Mouse (Mus musculus) kidney, adult 2 months (tissue): ENCODE measurements around the gene Cenpk. TPM values are rescaled to one million over a fixed set of nuclear protein-coding genes. Genes with fewer than 3 reads are reported as not detected.
A peak's percentile ranks its signal among the peaks of the same experiment; 100 is the strongest.
"Not testable (repeated sequence)": the region's sequence is repeated elsewhere in the genome, so short reads cannot be mapped to it uniquely, and the experiment has no call there.

Experiments used
- DNase-seq: peaks from one replicate; pipeline ENCODE4 v3.0.0; 2021
- H3K27ac ChIP-seq: fragments of 200-500 bp; 2 replicates; pipeline ENCODE4 v1.5.1; 2012; ENCODE audit warnings: low read depth, low read length, control low read depth, inconsistent platforms; ENCODE audit not compliant: insufficient read depth
- H3K27me3 ChIP-seq: fragments of 200-500 bp; replicated peaks from 2 replicates; pipeline ENCODE4 v1.6.1; 2012; ENCODE audit warnings: mild to moderate bottlenecking, moderate library complexity, low read length, inconsistent platforms; ENCODE audit not compliant: control insufficient read depth, insufficient read depth
- H3K36me3 ChIP-seq: fragments of 200-500 bp; 2 replicates; pipeline ENCODE4 v1.6.1; 2012; ENCODE audit warnings: mild to moderate bottlenecking, moderate library complexity, low read length, inconsistent platforms; ENCODE audit not compliant: control insufficient read depth, insufficient read depth
- H3K4me1 ChIP-seq: fragments of 200-500 bp; 2 replicates; pipeline ENCODE4 v1.6.1; 2011; ENCODE audit warnings: low read length; ENCODE audit not compliant: control insufficient read depth, insufficient read depth
- H3K4me3 ChIP-seq: fragments of 200-500 bp; 2 replicates; pipeline ENCODE4 v1.5.1; 2011; ENCODE audit warnings: mild to moderate bottlenecking, low read depth, low read length, control low read depth; ENCODE audit not compliant: insufficient read depth
- CTCF ChIP-seq: fragments of 200-500 bp; conservative IDR thresholded peaks from 2 replicates; pipeline ENCODE4 v1.5.1; 2011; ENCODE audit warnings: low read depth, mild to moderate bottlenecking, control low read depth, low read length, moderate library complexity, mixed read lengths; ENCODE audit not compliant: insufficient read depth, insufficient read length
- POLR2A ChIP-seq: fragments of 200-500 bp; IDR thresholded peaks from one replicate; pipeline ENCODE4 v1.6.1; 2011; ENCODE audit warnings: low read depth, low read length, control low read depth
- WGBS: fragments of 180-500 bp; shearing (Covaris S2); methylation state at CpG from one replicate; pipeline ENCODE4 v1.1.7; 2018; 5-methylcytosine and 5-hydroxymethylcytosine counted together
- polyA plus RNA-seq: library from polyadenylated mRNA; depleted of rRNA; stranded (reverse); fragments of >200 nt; gene quantifications from 2 replicates; pipeline ENCODE4 v1.2.3, GENCODE M21; 2012; rRNA removed

The Cenpk gene
- polyA plus RNA-seq, result 0.16 and 0.17 TPM in 2 replicates

- no peaks in the 10 kb centered on the region for H3K27me3 ChIP-seq
- peak; percentile 98 for DNase-seq
- WGBS, result under 1% methylated on average over 55 of the region's 55 CpGs
- H3K4me3 ChIP-seq, result peak within 1 kb of the TSS; percentile 90
- peaks cover 3% of the 10 kb centered on the region; the same call in 1 of the 2 replicates for H3K4me1 ChIP-seq
- TF ChIP-seq CTCF (no peak), POLR2A (peak; percentile 88)
- peaks cover 1% of the 10 kb centered on the region; the same call in 1 of the 2 replicates for H3K36me3 ChIP-seq
- H3K27ac ChIP-seq, result peak within 1 kb of the TSS; percentile 88
Observed at GRCm38 (mm10) chr13:104228384-104229066, at the start of gene Cenpk, which contains the start of gene Ppwd1. Cenpk (plus strand) TSS chr13:104228611. Ppwd1 (minus strand) TSS chr13:104228843.

DNA sequence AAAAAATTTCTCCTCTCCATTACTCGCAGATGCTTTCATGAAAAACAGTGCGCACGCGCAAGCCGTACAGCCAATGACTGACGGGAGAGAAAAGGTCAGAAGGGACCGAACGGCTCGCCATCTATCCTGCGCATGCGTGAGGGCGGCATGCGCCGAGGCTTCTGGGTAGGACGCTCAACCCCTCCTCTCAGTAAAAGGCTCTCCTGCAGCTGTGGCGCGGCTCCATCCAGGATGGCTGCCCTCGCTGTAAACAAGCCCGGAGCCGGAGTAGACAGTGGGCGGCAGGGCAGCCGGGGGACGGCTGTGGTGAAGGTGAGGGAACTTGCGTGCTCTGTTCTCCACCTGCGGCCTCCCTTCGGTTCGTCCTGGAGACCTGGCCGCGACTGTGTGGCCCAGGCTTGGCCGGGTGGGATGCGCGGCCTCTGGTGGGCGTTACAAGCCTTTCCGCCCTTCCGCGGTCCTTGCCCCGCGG lies 49.7 kb upstream of the Cenpk start, which contains the start of gene Trim23:
Gene Trim23, plus strand, starts transcription at position 148 of the 472 bp plus-strand sequence.
- no peak for TF ChIP-seq CTCF
- TF ChIP-seq POLR2A, result peak; percentile 81
- Histone ChIP-seq H3K4me1 (peaks cover 2% of the 10 kb centered on the region; the same call in 1 of the 2 replicates), H3K36me3 (no peaks in the 10 kb centered on the region), H3K27me3 (no peaks in the 10 kb centered on the region), H3K27ac (peak within 1 kb of the TSS; percentile 67), H3K4me3 (peak within 1 kb of the TSS; percentile 96)
- WGBS, result under 1% methylated on average over 38 of the region's 38 CpGs
- peak; percentile 99 for DNase-seq

DNA sequence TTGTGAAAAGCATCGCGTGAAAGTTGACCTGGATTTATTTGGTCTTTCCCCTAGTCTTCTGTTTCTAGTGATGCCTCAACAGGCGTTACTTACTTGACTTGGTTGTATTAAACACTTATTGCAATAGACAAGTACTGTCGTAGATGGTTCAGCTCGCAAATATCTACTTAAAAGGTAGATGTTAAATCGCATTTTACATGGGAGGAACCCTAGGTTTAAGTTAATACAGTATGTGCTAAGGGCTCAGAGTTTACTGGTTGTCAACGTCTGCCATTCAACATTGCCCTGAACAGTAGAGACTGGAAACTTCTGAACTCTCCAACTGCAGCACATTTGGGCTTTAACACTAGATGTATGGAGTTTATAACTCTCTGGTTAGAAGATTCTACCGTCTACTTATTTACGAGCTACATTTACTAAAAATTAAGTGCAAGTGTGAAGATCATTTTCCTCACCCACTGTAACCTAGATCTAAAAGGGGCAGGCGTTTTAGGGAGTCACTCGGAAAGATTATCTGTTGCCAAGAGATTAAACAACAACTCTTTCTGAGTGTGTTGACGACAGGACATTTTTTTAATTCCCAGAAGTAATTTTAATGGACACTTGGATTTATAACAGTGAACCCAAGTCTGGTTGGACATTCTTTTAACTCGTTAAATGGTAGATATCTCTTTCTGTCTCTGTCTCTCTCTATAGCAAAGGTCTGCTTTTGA lies 49.1 kb upstream of the Cenpk start:
- peak; percentile 23 for DNase-seq
- H3K4me3 ChIP-seq, result peak overlapping the region; percentile 96
- WGBS, result 6% methylated on average over 13 of the region's 13 CpGs
- H3K27ac ChIP-seq, result peak overlapping the region; percentile 67
- H3K27me3 ChIP-seq, result no peaks in the 10 kb centered on the region
- no peaks in the 10 kb centered on the region for H3K36me3 ChIP-seq
- TF ChIP-seq POLR2A (no peak), CTCF (no peak)
- peaks cover 2% of the 10 kb centered on the region; the same call in 1 of the 2 replicates for H3K4me1 ChIP-seq

DNA sequence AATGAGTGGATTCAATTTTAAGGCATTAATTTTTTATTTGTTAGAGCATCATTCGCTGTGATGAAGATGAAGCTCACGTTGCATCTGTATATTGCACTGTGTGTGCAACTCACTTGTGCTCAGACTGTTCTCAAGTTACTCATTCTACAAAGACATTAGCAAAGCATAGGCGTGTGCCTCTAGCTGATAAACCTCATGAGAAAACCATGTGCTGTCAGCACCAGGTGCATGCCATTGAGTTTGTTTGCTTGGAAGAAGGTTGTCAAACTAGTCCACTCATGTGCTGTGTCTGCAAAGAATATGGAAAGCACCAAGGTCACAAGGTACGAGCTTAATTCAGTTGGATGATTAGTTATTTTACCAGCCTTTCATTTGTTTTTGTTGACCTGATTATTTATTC lies 41.1 kb upstream of the Cenpk start:
- H3K4me1 ChIP-seq, result no peaks in the 10 kb centered on the region
- TF ChIP-seq POLR2A, result no peak
- no peak for TF ChIP-seq CTCF
- no peaks in the 10 kb centered on the region for H3K27me3 ChIP-seq
- 79% methylated on average over 4 of the region's 4 CpGs for WGBS
- no peaks in the 10 kb centered on the region; the same call in none of the 2 replicates for H3K36me3 ChIP-seq
- no peak overlapping the region for H3K27ac ChIP-seq
- no peak for DNase-seq
- no peak overlapping the region for H3K4me3 ChIP-seq

DNA sequence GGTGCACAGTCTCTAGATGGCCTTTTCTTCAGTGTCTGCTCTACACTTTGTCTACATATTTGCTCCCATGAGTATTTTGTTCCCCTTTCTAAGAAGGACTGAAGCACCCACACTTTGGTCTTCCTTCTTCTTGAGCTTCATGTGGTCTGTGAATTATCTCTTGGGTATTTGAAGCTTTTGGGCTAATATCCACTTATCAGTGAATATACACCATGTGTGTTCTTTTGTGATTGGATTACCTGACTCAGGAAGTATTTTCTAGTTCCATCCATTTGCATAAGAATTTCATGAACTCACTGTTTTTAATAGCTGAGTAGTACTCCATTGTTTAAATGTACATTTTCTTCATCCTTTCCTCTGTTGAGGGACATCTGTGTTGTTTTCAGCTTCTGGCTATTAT lies 32.5 kb upstream of the Cenpk start:
- H3K36me3 ChIP-seq, H3K27ac ChIP-seq, H3K4me1 ChIP-seq, H3K27me3 ChIP-seq, DNase-seq, H3K4me3 ChIP-seq: not testable (repeated sequence)

GRCm38 (mm10) chr13:104204313-104204712 lies 24.1 kb upstream of the Cenpk start:
- Histone ChIP-seq H3K4me1 (no peaks in the 10 kb centered on the region), H3K27ac (no peak overlapping the region), H3K4me3 (no peak overlapping the region), H3K36me3 (peaks cover 9% of the 10 kb centered on the region), H3K27me3 (no peaks in the 10 kb centered on the region)
- no peak for DNase-seq
- TF ChIP-seq POLR2A (no peak), CTCF (no peak)
- WGBS, result 45% methylated on average over 1 of the region's 1 CpGs

DNA sequence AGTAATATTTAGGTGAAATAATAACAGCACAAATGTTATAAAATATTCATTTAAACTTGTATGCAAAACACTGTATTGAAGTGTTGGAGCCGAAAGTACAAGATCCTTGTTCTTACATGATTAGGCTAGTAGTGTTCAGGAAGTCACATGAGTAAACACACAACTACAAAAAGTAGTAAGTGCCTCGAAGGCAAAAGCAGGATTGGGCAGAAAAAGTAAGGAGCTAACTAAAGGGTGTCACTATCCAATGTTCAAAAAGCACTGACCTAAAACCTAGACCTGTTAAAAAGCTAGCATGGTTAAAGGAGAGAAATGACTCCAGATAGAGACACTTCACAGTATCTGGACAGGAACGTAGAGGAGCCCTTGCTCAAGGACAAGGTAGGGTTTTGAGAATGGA lies 933 bp upstream of the Cenpk start:
- no peak for DNase-seq
- WGBS, result 16% methylated on average over 3 of the region's 3 CpGs
- TF ChIP-seq POLR2A (no peak), CTCF (no peak)
- Histone ChIP-seq H3K27ac (no peak overlapping the region), H3K27me3 (no peaks in the 10 kb centered on the region), H3K4me1 (peaks cover 3% of the 10 kb centered on the region; the same call in 1 of the 2 replicates), H3K4me3 (0 out of 2 replicates have a peak overlapping the region, but pooled peaks have one; percentile 10), H3K36me3 (peaks cover 1% of the 10 kb centered on the region; the same call in 1 of the 2 replicates)
